In genomic region chr16:32129449-32130189, GRCm38 (mm10) we compare ENCODE assay signal across 1 mouse cellular context.
TF ChIP-seq lines count a peak whose summit lies in the region.

No protein-coding gene starts in this region.

TF ChIP-seq in MEL, 35 proteins besides CTCF, POLR2A, EP300 and RAD21 (continued from another document):
- TF ChIP-seq TCF12 (IDR thresholded peaks at IDR 0.05; ENCODE audit: low read depth, low read length) (no peak), MYC (IDR thresholded peaks at IDR 0.05; ENCODE audit: low read depth, low read length) (no peak), NELFE (IDR thresholded peaks at IDR 0.05; ENCODE audit: low read depth, low read length) (no peak), POLR2AphosphoS5 (IDR thresholded peaks at IDR 0.05; ENCODE audit: borderline replicate concordance, low read depth, low read length) (no peak), RCOR1 (IDR thresholded peaks at IDR 0.05; ENCODE audit: low read depth, low read length) (peak; percentile 29; the same call in 1 of the 2 replicates), POLR2AphosphoS2 (IDR thresholded peaks at IDR 0.05; ENCODE audit: low read length) (0 out of 2 replicates have a peak, but pooled peaks have one; percentile 4), BHLHE40 (IDR thresholded peaks at IDR 0.05; ENCODE audit: borderline replicate concordance, low read depth, low read length) (no peak), ZNF384 (IDR thresholded peaks at IDR 0.05; ENCODE audit: low read depth, low read length) (no peak), CHD1 (IDR thresholded peaks at IDR 0.05; ENCODE audit: low read depth, low read length) (0 out of 2 replicates have a peak, but pooled peaks have one; percentile 60), E2F4 (IDR thresholded peaks at IDR 0.05; ENCODE audit: borderline replicate concordance, low read depth, low read length) (0 out of 2 replicates have a peak, but pooled peaks have one; percentile 50), TAL1 (IDR thresholded peaks at IDR 0.05; ENCODE audit: low read length) (no peak), GATA1 (IDR thresholded peaks at IDR 0.05; ENCODE audit: low read depth, low read length) (0 out of 2 replicates have a peak, but pooled peaks have one; percentile 11), TBP (IDR thresholded peaks at IDR 0.05; ENCODE audit: low read depth, low read length) (no peak), ZMIZ1 (IDR thresholded peaks at IDR 0.05; ENCODE audit: low read depth, low read length) (no peak; the same call in 1 of the 2 replicates), HCFC1 (IDR thresholded peaks at IDR 0.05; ENCODE audit: low read depth, low read length) (no peak), MEF2A (IDR thresholded peaks at IDR 0.05; ENCODE audit: extremely low read depth, insufficient replicate concordance, low read depth, low read length, poor library complexity, severe bottlenecking) (no peak), MAZ (IDR thresholded peaks at IDR 0.05; ENCODE audit: low read depth, low read length) (0 out of 2 replicates have a peak, but pooled peaks have one; percentile 52), ZKSCAN1 (IDR thresholded peaks at IDR 0.05; ENCODE audit: low read depth, low read length) (no peak), CHD2 (IDR thresholded peaks at IDR 0.05; ENCODE audit: low read length) (no peak), NRF1 (IDR thresholded peaks at IDR 0.05; ENCODE audit: insufficient read depth, low read depth, low read length, poor library complexity, severe bottlenecking) (no peak), MYB (IDR thresholded peaks at IDR 0.05; ENCODE audit: low read depth, low read length) (no peak), MAFK (IDR thresholded peaks at IDR 0.05; ENCODE audit: borderline replicate concordance, low read depth, low read length) (no peak), GABPA (IDR thresholded peaks at IDR 0.05; ENCODE audit: low read depth, low read length) (no peak), SIN3A (IDR thresholded peaks at IDR 0.05; ENCODE audit: low read length) (peak; percentile 47; the same call in 1 of the 2 replicates), USF2 (IDR thresholded peaks at IDR 0.05; ENCODE audit: borderline replicate concordance in 1 of 2, insufficient read depth in 1 of 2, low read depth in 1 of 2, low read length in 2 of 2) (no peak), SMC3 (IDR thresholded peaks at IDR 0.05; ENCODE audit: low read depth, low read length) (0 out of 2 replicates have a peak, but pooled peaks have one; percentile 5), ETS1 (IDR thresholded peaks at IDR 0.05; ENCODE audit: low read depth, low read length) (no peak), JUND (IDR thresholded peaks at IDR 0.05; ENCODE audit: low read depth, low read length) (no peak), ELF1 (IDR thresholded peaks at IDR 0.05; ENCODE audit: low read depth, low read length) (peak; percentile 42; the same call in 1 of the 2 replicates), KAT2A (conservative IDR thresholded peaks at IDR 0.05; ENCODE audit: low read depth, low read length) (no peak), ZC3H11A (IDR thresholded peaks at IDR 0.05; ENCODE audit: low read depth, low read length) (no peak), USF1 (IDR thresholded peaks at IDR 0.05; ENCODE audit: low read depth, low read length) (no peak), MAX (IDR thresholded peaks at IDR 0.05; ENCODE audit: low read length) (no peak)
